Mouse (Mus musculus) cerebellum, adult 2 months (tissue): ENCODE data around the gene Gsg1.

ENCODE experiments used
- CTCF ChIP-seq: fragments of 200-500 bp; IDR thresholded peaks from 2 replicates; pipeline ENCODE4 v1.5.1; 2011; ENCODE audit warnings: low read depth, mild to moderate bottlenecking, control low read depth, low read length, moderate library complexity, borderline replicate concordance; ENCODE audit not compliant: insufficient read depth
- POLR2A ChIP-seq: fragments of 200-500 bp; IDR thresholded peaks from 2 replicates; pipeline ENCODE4 v1.6.1; 2011; ENCODE audit warnings: low read length, control low read depth, borderline replicate concordance; ENCODE audit not compliant: insufficient read depth

DNA sequence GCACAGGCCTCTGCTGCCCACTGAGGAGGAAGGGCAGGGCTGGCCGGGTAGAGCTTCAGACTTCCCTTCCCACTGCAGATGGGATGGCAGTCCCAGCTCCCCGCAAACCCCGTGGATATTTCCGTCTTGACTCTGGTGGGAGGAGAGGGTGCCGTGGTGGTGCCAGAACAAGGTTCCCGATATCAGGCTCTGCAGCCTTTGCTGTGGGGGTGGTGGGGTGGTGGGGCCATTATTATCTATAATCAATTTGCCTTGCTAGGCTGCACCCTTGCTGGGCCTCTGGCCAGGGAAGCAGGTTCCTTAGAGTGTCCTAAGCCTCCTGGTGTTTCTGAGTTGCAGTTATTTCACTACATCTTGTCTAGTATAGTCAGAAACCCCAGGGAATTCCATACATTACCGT lies 43.0 kb downstream of the Gsg1 start:
- no peak for TF ChIP-seq CTCF
- TF ChIP-seq POLR2A: no peak
